Mouse (Mus musculus) small intestine, adult 2 months (tissue): ENCODE results near the gene Enc1.

Experiments used
- CTCF ChIP-seq: fragments of 200-500 bp; IDR thresholded peaks from 2 replicates; pipeline ENCODE4 v1.5.1; 2012; ENCODE audit warnings: low read depth, mild to moderate bottlenecking, control low read depth, inconsistent platforms, low read length, moderate library complexity, mixed read lengths; ENCODE audit not compliant: insufficient replicate concordance, insufficient read length; ENCODE audit errors: extremely low read depth
- POLR2A ChIP-seq: fragments of 200-500 bp; IDR thresholded peaks from 2 replicates; pipeline ENCODE4 v1.6.1; 2012; ENCODE audit warnings: low read depth, mild to moderate bottlenecking, control low read depth, inconsistent platforms, low read length, moderate library complexity

DNA sequence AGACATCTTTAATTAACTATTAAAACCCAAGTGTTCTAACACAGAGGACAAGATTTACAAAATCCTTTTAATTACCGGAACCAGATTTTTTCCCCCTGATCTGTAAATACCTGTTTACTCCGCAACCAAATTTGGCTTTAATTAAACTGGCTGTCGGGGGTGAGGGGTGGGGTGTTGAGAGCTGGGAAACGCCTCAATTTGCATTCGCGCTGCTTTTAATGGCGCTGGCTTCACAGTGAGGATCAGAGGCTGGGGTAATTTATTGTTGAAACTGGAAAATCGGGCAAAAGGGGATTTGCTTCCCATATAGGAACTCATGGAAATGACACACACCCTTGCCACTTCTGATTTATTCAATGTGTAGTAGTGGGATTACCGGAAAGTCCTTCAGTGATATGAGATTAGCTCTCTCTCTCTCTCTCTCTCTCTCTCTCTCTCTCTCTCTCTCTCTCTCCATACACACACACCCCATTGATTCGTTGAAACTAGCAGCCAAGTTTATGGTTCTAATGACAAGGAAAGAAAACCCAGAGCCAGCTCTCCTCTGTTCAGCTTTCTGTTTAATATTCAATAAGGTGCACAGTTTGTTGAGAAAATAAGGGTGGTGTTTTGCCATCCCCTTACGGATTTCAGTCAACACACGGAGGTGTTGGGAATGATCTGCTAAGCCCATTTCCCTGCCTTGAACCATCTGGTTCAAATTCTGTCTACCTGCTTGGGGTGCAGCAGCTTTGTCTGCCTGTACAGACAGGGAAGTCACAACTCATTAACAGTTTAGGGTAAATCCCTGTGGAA is 51.7 kb downstream of the Enc1 start:
- TF ChIP-seq CTCF (no peak), POLR2A (no peak)
